Mouse (Mus musculus): ENCODE data around the gene Krtcap3. TPM values are rescaled to one million over a fixed set of nuclear protein-coding genes. Genes with fewer than 3 reads are reported as not detected.

Gene Krtcap3
- total RNA-seq, 1 experiment from 2014 or later: 4.4 TPM

GRCm38 (mm10) chr5:31252151-31252550 is 660 bp downstream of the Krtcap3 start:
- ATAC-seq (replicated peaks; ENCODE audit: low read depth, poor library complexity, severe bottlenecking): no peak

GRCm38 (mm10) chr5:31252795-31253545 is 1.5 kb downstream of the Krtcap3 start:
- no peak for ATAC-seq (replicated peaks; ENCODE audit: low read depth, poor library complexity, severe bottlenecking)

- ATAC-seq (replicated peaks; ENCODE audit: low read depth, poor library complexity, severe bottlenecking): no peak
Observed at GRCm38 (mm10) chr5:31253806-31254205, 2.3 kb downstream of the Krtcap3 start.

GRCm38 (mm10) chr5:31254452-31254851 is 3.0 kb downstream of the Krtcap3 start:
- no peak for ATAC-seq (replicated peaks; ENCODE audit: low read depth, poor library complexity, severe bottlenecking)

GRCm38 (mm10) chr5:31254901-31255300 is 3.4 kb downstream of the Krtcap3 start:
- no peak for ATAC-seq (replicated peaks; ENCODE audit: low read depth, poor library complexity, severe bottlenecking)

GRCm38 (mm10) chr5:31255381-31255780 is 3.9 kb downstream of the Krtcap3 start:
- no peak for ATAC-seq (replicated peaks; ENCODE audit: low read depth, poor library complexity, severe bottlenecking)

- ATAC-seq (replicated peaks; ENCODE audit: low read depth, poor library complexity, severe bottlenecking): no peak
Observed at GRCm38 (mm10) chr5:31255971-31256370, 4.5 kb downstream of the Krtcap3 start.

- ATAC-seq (replicated peaks; ENCODE audit: low read depth, poor library complexity, severe bottlenecking): no peak
Observed at GRCm38 (mm10) chr5:31257616-31258015, 6.1 kb downstream of the Krtcap3 start.

GRCm38 (mm10) chr5:31266101-31266500 is 14.6 kb downstream of the Krtcap3 start:
- ATAC-seq (replicated peaks; ENCODE audit: low read depth, poor library complexity, severe bottlenecking): no peak

GRCm38 (mm10) chr5:31267686-31268085 is 16.2 kb downstream of the Krtcap3 start:
- 0 out of 2 replicates have a peak, but pooled peaks have one; percentile 8 for ATAC-seq (replicated peaks; ENCODE audit: low read depth, poor library complexity, severe bottlenecking)

GRCm38 (mm10) chr5:31273018-31273417 is 21.5 kb downstream of the Krtcap3 start:
- no peak for ATAC-seq (replicated peaks; ENCODE audit: low read depth, poor library complexity, severe bottlenecking)

- ATAC-seq (replicated peaks; ENCODE audit: low read depth, poor library complexity, severe bottlenecking): 0 out of 2 replicates have a peak, but pooled peaks have one; percentile 25
Observed at GRCm38 (mm10) chr5:31279245-31279988, 27.9 kb downstream of the Krtcap3 start.

GRCm38 (mm10) chr5:31288225-31288624 is 36.7 kb downstream of the Krtcap3 start:
- no peak for ATAC-seq (replicated peaks; ENCODE audit: low read depth, poor library complexity, severe bottlenecking)

- no peak for ATAC-seq (replicated peaks; ENCODE audit: low read depth, poor library complexity, severe bottlenecking)
Observed at GRCm38 (mm10) chr5:31288655-31289054, 37.2 kb downstream of the Krtcap3 start.

- no peak for ATAC-seq (replicated peaks; ENCODE audit: low read depth, poor library complexity, severe bottlenecking)
Observed at GRCm38 (mm10) chr5:31289626-31290230, 38.2 kb downstream of the Krtcap3 start.

- peak; percentile 93 for ATAC-seq (replicated peaks; ENCODE audit: low read depth, poor library complexity, severe bottlenecking)
Observed at GRCm38 (mm10) chr5:31290521-31291360, 39.2 kb downstream of the Krtcap3 start, which contains the start of gene Ift172. Gene Ift172, minus strand, starts transcription at chr5:31291116.

- no peak for ATAC-seq (replicated peaks; ENCODE audit: low read depth, poor library complexity, severe bottlenecking)
Observed at GRCm38 (mm10) chr5:31291361-31291688, 39.8 kb downstream of the Krtcap3 start.

- no peak for ATAC-seq (replicated peaks; ENCODE audit: low read depth, poor library complexity, severe bottlenecking)
Observed at GRCm38 (mm10) chr5:31294964-31295605, 43.6 kb downstream of the Krtcap3 start.

GRCm38 (mm10) chr5:31295606-31296141 is 44.2 kb downstream of the Krtcap3 start, which contains the start of gene Fndc4:
Gene Fndc4, minus strand, starts transcription at chr5:31296080.
- ATAC-seq (replicated peaks; ENCODE audit: low read depth, poor library complexity, severe bottlenecking): no peak
